Mouse (Mus musculus): ENCODE results near the gene Pth2r.
A peak's percentile ranks its signal among the peaks of the same experiment; 100 is the strongest.

Pth2r gene

DNA sequence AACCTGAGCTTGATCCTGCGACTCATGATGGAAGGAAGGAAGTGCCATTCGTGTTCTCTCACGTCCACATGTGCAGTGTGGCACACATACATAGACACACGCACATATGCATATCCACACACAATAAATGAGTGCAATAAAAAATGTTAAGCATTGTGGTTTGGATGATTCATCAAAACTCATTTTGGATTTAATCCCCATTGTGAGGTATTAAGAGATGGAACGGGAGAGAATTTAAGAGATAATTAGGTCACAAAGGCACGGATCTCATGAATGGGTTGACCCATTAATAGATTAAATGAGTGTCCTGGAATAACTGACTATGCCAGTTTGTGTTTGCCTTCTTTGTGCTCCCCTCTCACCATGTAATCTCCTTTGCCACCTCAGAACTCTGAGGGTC is at the start of gene Pth2r:
Gene Pth2r (plus strand): TSS at position 301 of the 400 bp plus-strand sequence.
- DNase-seq (ENCODE audit: low spot score in 2 of 2), result no peak

DNA sequence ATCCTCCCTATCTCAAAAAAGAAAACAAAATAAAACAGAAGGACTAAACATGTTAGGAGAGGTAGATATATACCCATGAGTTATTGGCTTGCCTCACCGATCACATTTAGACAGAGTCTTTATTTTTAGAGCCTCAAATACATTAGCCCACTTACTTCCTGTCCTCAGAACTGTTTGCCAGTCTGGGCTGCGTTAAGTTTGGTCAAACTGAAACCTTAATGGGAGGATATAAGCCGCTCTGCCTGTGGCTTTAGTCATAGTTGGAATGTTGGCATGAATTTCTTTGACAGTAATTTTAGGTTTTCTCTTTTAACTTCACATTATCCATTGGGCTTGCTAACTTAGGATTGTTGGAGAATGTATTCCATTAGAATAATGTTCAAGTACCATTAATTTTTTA is 44.1 kb upstream of the Pth2r start:
- no peak for DNase-seq (ENCODE audit: low spot score in 2 of 2)

DNA sequence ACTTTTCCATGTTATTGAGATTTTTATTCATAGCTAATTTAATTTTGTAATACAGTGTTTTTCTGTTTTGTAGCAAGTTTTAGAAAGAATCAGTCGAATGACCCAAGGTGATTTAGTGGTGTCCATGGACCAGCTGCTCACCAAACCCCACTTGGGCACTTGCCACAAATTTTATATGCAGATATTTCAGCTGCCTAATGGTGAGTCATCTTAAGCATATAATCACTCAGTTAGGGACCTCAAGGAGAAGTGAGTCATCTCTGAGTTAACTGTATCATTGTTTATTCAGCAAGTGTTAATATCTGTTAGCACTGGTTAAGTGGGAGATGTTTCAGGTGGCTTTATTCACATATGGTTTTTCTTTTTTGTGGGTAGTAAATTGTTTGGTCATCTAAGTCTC is 36.2 kb upstream of the Pth2r start:
- no peak for DNase-seq (ENCODE audit: low spot score in 2 of 2)

DNA sequence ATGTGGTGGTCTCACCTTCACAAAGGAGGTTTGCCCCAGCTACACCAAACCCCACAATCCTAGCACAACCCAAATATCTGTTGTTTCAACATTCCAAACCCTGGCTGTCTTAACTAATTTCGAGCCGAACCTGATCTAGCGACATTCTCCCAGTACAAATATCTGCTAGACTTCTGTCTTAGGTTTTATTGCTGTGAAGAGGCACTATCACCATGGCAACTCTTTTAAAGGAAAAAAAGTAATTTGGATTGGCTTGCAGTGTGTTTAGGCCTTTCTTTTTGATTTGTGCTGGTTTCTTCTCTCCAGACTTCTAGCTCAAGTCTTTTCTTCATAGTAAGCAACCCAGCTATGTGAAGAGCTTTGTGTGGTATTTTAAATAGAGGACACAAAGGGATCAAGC is 1.4 kb upstream of the Pth2r start:
- DNase-seq (ENCODE audit: low spot score in 2 of 2), result no peak

DNA sequence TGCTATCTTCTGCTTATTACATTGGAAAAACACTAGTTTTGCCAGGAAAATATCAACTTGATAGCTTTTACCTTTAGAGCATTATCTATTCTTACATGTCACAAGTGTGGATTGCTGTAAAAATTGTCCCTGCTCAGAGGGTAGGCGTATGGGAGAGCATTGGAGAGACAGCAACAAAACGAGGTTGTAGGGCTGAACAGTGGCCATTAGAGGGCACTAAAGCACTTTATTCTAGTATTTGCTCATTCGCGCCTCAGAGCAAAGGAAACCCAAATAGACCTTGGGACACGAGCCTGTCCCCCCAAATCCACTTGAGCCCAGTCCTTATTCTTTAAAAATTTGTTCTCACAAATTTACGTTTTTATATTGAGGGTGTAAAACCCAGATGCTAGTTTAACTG is 910 bp downstream of the Pth2r start:
- peak; percentile 76 for DNase-seq (ENCODE audit: low spot score in 2 of 2)

DNA sequence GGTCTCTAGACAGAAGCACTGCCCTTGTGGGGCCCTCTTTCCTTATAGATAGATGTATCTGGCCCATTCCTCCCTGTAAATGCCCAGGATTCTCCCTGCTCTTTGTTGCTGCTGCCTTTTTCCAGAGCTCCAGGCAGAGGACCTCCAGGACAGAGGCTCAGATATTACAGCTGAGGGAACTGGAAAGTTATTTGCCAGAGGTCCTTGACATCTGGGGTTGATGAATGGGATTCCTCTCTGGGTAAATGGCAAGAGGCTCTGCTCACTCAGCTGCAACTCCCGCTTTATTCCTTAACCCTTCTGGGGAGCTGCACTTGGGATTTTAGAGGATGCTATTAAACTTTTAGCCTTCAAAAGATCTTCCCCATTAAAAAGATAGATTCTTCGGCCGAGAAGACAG is 26.6 kb downstream of the Pth2r start:
- DNase-seq (ENCODE audit: low spot score in 2 of 2), result no peak

DNA sequence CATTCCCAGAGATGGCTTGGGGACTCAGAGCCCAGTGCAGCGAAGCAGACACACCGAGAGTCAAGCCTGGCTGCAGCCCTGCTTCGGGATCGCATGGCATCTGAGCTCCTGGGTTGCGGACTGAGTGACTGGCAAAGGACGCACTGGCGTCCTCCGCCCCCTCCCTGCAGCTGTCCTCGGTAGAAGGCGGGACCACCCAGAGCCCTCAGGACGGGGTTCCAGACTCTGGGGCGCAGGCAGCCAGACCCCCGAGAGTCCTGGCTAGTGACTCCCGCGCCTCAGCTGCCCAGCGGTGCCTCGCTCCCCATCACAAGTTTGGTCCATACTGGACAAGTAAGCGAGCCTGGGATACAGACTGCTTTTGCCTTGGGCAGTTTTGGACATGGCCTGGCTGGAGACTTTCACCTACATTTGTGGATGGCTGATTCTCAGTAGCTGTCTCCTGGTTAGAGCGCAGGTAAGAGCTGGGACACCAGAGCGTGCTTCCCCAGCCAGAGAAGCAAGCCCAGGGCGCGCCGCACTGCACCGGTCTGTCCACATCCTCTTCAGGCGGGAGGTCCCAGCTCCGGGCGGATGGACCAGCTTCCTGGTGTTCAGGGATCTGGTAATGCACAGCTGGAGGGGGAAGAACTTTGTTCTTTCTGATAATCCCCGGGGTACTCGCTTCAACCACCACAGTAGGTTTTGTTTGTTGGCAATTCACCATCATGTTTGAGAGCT is 29.5 kb downstream of the Pth2r start:
- DNase-seq (ENCODE audit: low spot score in 2 of 2), result peak in 1 of 2 experiments; percentile 10

DNA sequence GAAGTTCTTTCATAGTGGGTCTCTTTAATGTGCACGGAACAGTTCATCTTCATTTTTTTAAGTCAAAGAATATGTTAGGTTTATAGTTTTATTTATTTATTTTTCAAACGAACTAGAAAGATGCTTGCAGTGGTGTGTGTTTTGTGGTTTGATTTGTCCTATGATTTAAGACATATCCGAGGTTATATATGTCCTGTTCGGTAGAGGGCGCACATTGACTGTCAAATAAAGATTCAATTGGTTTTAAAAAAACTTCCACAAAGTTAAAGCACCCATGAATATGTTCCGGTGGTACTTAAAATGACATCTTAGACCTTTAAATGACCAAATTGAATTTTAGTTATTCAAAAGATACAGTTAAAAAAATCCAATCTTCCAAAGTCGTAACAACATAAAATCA is 30.3 kb downstream of the Pth2r start:
- DNase-seq (ENCODE audit: low spot score in 2 of 2), result peak; percentile 48 to 72

DNA sequence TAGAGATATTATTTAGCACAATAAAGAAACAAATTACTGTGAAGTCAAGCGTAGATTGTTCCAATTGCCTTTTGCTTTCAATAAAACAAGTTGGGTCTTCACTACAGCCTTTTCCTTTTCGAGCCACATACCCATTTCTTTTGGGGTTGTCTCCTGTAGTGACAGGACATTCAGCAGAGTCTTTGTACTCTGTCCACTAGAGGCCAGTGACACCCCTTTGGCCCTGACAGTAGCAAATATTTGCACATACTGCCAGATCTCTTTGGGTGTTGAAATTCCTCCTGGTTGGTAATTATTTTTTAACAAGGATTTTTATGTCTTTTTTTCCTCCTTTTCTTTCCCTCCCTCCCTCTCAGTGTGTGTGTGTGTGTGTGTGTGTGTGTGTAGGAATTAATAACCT is 31.0 kb downstream of the Pth2r start:
- no peak for DNase-seq (ENCODE audit: low spot score in 2 of 2)

DNA sequence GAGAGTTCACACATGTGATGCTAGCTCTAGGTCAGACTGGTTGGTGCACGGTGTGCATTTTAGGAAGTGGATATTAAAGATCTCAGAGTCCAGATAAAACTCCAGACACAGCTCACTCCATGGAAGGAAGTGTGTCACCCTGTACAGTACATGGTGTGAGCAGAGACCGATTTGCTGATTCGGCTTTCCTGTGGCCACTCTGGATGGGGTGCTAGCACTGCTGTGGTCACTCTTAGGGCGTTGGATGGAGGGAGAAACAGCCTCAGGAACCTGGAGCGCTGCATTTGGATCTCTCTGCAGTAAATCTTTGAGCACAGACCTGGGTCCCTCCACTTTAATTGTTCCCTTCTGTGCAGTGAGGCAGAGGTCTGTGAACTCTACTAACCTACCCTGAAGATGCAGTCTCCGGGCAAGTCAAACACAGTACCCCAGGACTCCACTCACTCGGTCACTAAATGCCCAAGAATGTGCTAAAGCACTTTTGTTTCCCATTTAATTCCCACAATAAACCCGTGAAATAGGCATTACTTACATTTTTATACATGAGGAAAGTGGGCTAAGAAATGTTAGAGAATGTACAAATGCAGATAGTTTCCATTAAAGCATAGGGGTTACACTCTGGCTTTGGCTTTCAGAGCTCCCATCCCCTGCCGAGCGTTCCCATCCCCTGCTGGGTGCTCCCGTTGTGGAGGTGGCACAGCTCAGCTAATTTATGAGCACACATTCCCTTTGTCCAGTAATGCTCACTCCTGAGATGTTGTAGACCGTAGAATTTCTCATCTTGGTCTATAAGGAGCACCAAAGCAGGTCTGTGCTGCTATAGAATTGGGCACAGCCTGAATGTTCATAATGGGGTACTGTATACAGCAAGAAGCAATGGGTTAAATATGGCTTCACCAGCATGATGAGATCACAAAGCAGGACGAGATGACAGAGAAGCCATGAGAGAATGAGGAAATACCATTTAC is 32.5 kb downstream of the Pth2r start:
- DNase-seq (ENCODE audit: low spot score in 2 of 2), result no peak

DNA sequence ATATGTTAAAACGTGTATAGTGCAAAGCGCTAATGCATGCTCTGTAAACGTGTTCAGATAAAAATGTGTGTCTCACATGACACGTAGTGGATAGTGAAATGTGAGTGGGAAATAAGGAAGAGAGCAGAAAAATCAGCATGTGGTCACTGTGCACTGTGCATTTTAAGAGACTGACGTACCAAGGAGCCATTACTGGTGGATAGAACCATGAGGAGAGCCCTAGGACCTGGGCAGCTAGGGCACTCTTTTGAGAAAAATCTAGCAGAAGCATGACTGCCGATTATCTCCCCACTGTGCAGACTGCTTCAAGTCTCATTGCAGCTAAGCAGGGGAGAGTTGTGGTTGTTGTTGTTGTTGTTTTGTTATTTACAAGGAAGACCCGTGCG is 33.2 kb downstream of the Pth2r start:
- DNase-seq (ENCODE audit: low spot score in 2 of 2), result no peak

DNA sequence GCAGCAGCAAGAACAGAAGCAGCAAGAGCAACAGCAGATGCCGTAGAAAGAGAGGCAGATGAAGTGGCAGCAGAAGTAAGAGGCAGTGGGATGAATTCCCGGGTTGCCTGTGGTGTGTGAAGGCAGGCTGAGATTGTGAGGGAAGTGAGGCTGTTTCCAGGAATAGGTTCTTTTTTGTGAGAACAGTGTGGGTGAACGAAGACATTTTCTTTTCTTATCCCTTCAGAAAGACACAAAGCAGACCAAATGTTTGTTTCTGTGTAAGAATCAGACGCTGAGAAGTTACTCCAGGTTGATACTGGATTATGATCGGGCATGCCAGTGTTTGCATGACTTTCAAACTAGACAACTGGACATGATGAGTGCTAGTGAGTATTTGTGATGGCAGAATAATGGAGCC is 52.2 kb downstream of the Pth2r start:
- DNase-seq (ENCODE audit: low spot score in 2 of 2), result peak; percentile 63 to 64

DNA sequence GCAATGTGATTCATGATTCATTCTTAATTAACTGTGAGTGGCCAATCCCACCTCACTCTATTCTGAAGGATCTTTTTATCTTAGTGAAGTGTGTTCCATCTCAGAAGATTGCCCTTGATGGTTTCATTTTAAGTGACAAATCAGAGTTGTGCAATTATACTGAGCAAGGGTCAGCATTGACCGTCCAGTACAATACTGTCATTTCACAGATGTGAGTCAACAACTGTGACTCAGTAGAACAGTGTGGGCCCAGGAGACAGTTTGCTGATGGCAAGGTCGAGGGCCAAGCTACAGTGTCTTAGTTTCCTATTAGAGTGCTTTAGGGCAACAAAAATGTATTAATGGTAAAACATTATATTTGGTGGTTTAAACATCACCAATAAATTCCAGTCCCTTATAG is 55.9 kb downstream of the Pth2r start:
- DNase-seq (ENCODE audit: low spot score in 2 of 2), result no peak

DNA sequence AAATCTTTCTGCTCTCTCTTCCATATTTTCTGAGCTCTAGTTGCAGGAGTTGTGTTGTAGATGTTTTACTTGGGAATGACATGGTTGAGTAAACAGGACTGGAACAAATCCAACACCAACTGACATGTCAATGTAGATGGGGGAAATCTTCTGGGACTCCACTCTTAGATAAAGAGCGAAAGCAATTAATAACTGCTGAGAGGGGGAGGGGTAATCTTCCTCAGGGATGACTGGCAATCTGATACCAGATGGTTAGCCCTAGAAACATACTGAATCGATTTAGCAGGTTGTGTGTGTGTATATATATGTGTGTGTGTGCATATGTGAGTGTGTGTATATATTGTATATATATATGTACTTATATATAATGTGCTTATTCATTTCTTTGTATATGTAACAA is 58.4 kb downstream of the Pth2r start:
- no peak for DNase-seq (ENCODE audit: low spot score in 2 of 2)

DNA sequence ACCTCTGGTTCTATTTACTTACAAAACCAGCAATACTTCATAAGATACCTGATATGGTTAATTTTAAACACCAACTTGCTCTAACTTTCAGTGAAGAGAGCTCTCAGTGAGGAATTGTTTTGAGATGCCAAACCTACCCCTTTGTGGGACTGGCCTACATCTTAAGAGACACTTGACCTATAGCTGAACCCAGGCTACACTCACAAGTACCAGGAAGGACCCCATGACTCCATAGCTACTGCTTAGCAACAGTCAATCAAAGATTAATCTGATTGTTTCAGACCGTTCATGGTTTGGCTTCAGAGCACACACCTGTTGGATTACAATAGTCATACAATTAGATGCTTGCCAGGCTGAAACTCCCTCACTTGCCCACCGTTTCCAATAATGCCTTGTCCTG is 71.1 kb downstream of the Pth2r start:
- no peak for DNase-seq (ENCODE audit: low spot score in 2 of 2)

DNA sequence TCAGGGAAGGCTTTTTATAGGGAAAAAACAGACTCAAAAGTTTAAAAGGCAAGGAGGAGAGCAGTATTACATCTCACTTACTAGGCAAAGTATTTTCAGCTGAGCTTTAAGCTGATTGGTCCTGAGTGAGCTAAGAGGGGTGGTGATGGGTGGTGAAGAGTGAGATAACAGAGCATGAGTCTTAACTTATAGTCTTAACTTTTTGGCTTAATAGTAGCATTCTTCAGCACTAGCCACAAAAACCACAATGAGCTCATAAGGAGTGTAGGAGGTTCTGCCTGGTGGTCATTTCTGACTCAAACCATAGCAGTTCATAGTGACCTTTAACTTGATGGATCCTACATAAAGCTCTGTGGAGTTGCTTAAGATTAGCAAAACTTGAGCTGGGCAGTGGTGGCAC is 72.3 kb downstream of the Pth2r start:
- no peak for DNase-seq (ENCODE audit: low spot score in 2 of 2)

DNA sequence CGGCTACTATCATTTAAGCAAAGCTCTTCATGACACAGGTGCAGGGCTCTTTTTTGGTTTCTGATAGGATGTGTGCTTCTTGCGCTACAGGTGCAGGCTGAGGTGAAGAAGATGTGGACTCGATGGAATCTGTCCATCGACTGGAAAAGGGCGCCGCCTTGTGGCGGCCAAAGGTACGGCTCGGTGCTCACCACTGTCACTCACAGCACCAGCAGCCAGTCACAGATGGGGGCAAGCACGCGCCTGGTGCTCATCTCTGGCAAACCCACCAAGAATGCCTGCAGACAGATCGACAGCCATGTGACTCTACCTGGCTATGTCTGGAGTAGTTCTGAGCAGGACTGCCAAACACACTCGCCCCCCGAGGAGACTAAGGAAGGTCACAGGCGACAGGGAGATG is 106.5 kb downstream of the Pth2r start:
- peak; percentile 20 to 22 for DNase-seq (ENCODE audit: low spot score in 2 of 2)

DNA sequence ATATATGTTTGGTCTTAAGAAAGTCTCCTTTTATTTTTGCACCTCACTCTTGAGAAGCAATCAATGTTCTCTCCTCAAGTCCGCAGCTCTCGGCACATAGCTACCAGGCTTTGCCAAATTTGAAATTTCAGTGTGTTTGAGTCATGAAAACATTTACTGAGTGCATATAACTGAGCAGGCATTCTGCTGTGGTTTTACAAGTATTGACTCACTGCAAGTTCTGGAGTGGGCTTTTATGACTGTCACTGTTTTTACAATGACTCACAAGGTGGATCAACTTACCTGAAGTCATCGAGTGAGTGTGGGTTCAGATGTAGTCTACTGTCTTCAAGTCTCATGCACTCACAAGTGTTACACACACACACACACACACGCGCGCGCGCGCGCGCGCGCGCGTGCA is 107.8 kb downstream of the Pth2r start:
- DNase-seq (ENCODE audit: low spot score in 2 of 2), result no peak

DNA sequence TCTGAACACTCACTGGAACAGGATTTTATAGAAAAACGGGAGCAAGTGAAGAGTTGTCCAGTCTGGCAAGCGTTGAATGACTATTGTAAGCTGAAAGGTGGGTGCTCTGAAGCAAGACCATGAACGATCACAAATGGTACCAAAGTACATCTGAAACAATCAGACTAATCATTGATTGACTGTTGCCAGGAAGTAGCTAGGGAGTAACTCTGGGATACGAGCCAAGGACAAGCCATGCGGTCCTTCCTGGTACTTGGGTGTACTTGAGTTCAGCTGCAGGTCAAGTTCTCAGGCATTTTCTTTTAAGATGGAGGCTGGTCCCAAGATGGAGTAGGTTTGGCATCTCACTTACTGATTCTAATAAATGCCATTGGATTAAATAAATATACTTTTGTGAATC is 125.6 kb downstream of the Pth2r start:
- DNase-seq (ENCODE audit: low spot score in 2 of 2), result no peak

DNA sequence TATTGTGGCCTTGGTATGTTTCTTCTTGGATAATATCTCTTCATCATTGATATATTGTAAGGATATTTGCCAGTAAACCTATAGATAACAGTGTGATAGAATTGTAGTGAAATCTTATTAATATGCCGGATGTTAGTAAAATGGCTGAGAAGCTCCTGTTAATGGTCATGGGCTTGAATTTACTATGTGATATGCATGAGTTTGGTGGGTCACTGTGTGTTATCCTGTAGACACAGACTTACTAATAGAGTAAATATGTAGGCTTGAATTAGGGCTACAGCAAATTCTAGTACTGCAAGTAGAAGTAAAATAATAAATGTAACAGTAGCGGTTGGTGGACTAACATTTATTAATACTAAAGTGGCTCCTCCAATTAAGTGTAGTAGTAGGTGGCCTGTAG is 139.1 kb downstream of the Pth2r start:
- no peak for DNase-seq (ENCODE audit: low spot score in 2 of 2)

DNA sequence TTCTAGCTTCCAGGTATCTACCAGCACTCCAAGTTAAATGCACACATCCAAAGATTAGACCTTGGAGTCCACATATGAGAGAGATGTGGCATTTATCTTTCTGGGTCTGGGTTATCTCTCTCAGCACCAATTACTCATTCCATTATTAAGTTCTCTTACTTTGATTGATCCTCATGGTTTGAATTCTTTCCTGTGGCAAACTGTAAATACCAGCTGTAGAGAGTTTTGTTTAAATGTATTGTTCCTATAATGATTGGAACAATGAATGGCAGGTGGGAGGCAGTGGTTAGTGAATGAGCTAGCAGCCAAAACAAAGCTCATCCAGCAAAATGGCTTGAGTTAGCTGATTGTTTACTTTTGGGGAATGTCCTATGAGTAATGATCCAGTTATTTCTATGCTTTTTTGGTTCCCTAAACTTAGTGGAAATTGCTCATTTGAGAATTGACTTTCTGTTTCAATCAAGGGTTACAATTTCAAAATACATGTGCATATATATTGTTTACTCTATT is 140.7 kb downstream of the Pth2r start:
- no peak for DNase-seq (ENCODE audit: low spot score in 2 of 2)

All from right cerebral cortex, adult 2 months (tissue).